Mouse (Mus musculus) MEL (cell line): ENCODE measurements at regions not wholly inside any gene's neighbourhood (a gene's known extent, or its start where the extent isn't known, plus 50 kb on each side); places are given as distances from the start of the nearest gene placed in this dataset.

ENCODE experiments used
- DNase-seq: peaks from one replicate; pipeline ENCODE4 v3.0.0; 2011; ENCODE audit warnings: low read depth, low spot score
- H3K27ac ChIP-seq: 2 replicates; pipeline ENCODE4 v1.5.1; 2012; ENCODE audit warnings: low read depth, mild to moderate bottlenecking, control low read depth, low read length, moderate library complexity; ENCODE audit not compliant: control insufficient read depth
- H3K27me3 ChIP-seq, 2 experiments: fragments of 150-350 bp in 1 of 2; sonication (generic) in 1 of 2; 2 replicates each; pipeline ENCODE4 v1.6.1; 2012; ENCODE audit warnings: low read length in 2 of 2, mild to moderate bottlenecking in 2 of 2, improper control_type of control experiment in 1 of 2, moderate library complexity in 1 of 2; ENCODE audit not compliant: insufficient read depth in 2 of 2, control insufficient read depth in 1 of 2
- H3K36me3 ChIP-seq, 2 experiments: 2 replicates each; pipeline ENCODE4 v1.6.1; 2012 to 2014; ENCODE audit warnings: low read length in 2 of 2, improper control_type of control experiment in 1 of 2, inconsistent platforms in 1 of 2, mild to moderate bottlenecking in 1 of 2; ENCODE audit not compliant: insufficient read depth in 2 of 2, control insufficient read depth in 1 of 2
- H3K4me1 ChIP-seq, 2 experiments: fragments of 150-350 bp in 1 of 2; sonication (generic) in 1 of 2; 2 replicates each; pipeline ENCODE4 v1.6.1; 2012; ENCODE audit warnings: low read length in 2 of 2, improper control_type of control experiment in 1 of 2, mild to moderate bottlenecking in 1 of 2; ENCODE audit not compliant: insufficient read depth in 2 of 2, control insufficient read depth in 1 of 2
- H3K4me3 ChIP-seq, 2 experiments: fragments of 150-350 bp in 1 of 2; sonication (generic) in 1 of 2; 2 replicates each; pipeline ENCODE4 v1.5.1; 2012; ENCODE audit warnings: low read depth in 2 of 2, low read length in 2 of 2, mild to moderate bottlenecking in 2 of 2, moderate library complexity in 2 of 2, control low read depth in 1 of 2, improper control_type of control experiment in 1 of 2; ENCODE audit not compliant: control insufficient read depth in 1 of 2, insufficient read depth in 1 of 2
- H3K79me2 ChIP-seq: 2 replicates; pipeline ENCODE4 v1.6.1; 2012; ENCODE audit warnings: mild to moderate bottlenecking, low read length, moderate library complexity; ENCODE audit not compliant: control insufficient read depth, poor library complexity, insufficient read depth
- H3K9ac ChIP-seq: 2 replicates; pipeline ENCODE4 v1.6.1; 2012; ENCODE audit warnings: low read depth, mild to moderate bottlenecking, control low read depth, low read length, moderate library complexity; ENCODE audit not compliant: control insufficient read depth, poor library complexity, severe bottlenecking
- H3K9me3 ChIP-seq: fragments of 150-350 bp; sonication (generic); replicated peaks from 2 replicates; pipeline ENCODE4 v1.6.1; 2012; ENCODE audit warnings: mild to moderate bottlenecking, low read length, improper control_type of control experiment, moderate library complexity; ENCODE audit not compliant: insufficient read depth
- CHD1 ChIP-seq: IDR thresholded peaks from 2 replicates; pipeline ENCODE4 v1.6.1; 2012; ENCODE audit warnings: low read depth, mild to moderate bottlenecking, inconsistent platforms, low read length, improper control_type of control experiment
- E2F4 ChIP-seq: IDR thresholded peaks from 2 replicates; pipeline ENCODE4 v1.6.1; 2011; ENCODE audit warnings: low read depth, low read length, improper control_type of control experiment, borderline replicate concordance
- ETS1 ChIP-seq: IDR thresholded peaks from 2 replicates; pipeline ENCODE4 v1.6.1; 2012; ENCODE audit warnings: low read depth, mild to moderate bottlenecking, inconsistent platforms, low read length, improper control_type of control experiment, moderate library complexity
- GABPA ChIP-seq: IDR thresholded peaks from 2 replicates; pipeline ENCODE4 v1.6.1; 2012; ENCODE audit warnings: low read depth, mild to moderate bottlenecking, inconsistent platforms, low read length, improper control_type of control experiment, moderate library complexity
- HCFC1 ChIP-seq: IDR thresholded peaks from 2 replicates; pipeline ENCODE4 v1.6.1; 2012; ENCODE audit warnings: low read depth, mild to moderate bottlenecking, inconsistent platforms, low read length, improper control_type of control experiment, moderate library complexity
- JUND ChIP-seq: IDR thresholded peaks from 2 replicates; pipeline ENCODE4 v1.6.1; 2011; ENCODE audit warnings: low read depth, mild to moderate bottlenecking, improper control_type of control experiment, low read length
- KAT2A ChIP-seq: conservative IDR thresholded peaks from 2 replicates; pipeline ENCODE4 v1.6.1; 2012; ENCODE audit warnings: low read depth, low read length, improper control_type of control experiment, inconsistent platforms
- MAX ChIP-seq: IDR thresholded peaks from 2 replicates; pipeline ENCODE4 v1.6.1; 2011; ENCODE audit warnings: low read length, improper control_type of control experiment
- MYB ChIP-seq: IDR thresholded peaks from 2 replicates; pipeline ENCODE4 v1.6.1; 2011; ENCODE audit warnings: mild to moderate bottlenecking, low read depth, low read length, improper control_type of control experiment
- NRF1 ChIP-seq: IDR thresholded peaks from 2 replicates; pipeline ENCODE4 v1.6.1; 2014; ENCODE audit warnings: low read depth, mild to moderate bottlenecking, inconsistent platforms, low read length, improper control_type of control experiment, moderate library complexity; ENCODE audit not compliant: poor library complexity, insufficient read depth, severe bottlenecking
- POLR2AphosphoS5 ChIP-seq: IDR thresholded peaks from 2 replicates; pipeline ENCODE4 v1.6.1; 2012; ENCODE audit warnings: low read depth, borderline replicate concordance, mild to moderate bottlenecking, inconsistent platforms, low read length, moderate library complexity, mixed read lengths
- RAD21 ChIP-seq: IDR thresholded peaks from 2 replicates; pipeline ENCODE4 v1.6.1; 2011; ENCODE audit warnings: mild to moderate bottlenecking, low read depth, low read length, improper control_type of control experiment
- UBTF ChIP-seq: IDR thresholded peaks from 2 replicates; pipeline ENCODE4 v1.6.1; 2012; ENCODE audit warnings: low read depth, mild to moderate bottlenecking, inconsistent platforms, low read length, improper control_type of control experiment, moderate library complexity, borderline replicate concordance; ENCODE audit not compliant: insufficient read depth
- USF2 ChIP-seq, 2 experiments: IDR thresholded peaks; 2 replicates each; pipeline ENCODE4 v1.6.1; 2011 to 2012; ENCODE audit warnings: improper control_type of control experiment in 2 of 2, low read length in 2 of 2, borderline replicate concordance in 1 of 2, inconsistent platforms in 1 of 2, low read depth in 1 of 2, mild to moderate bottlenecking in 1 of 2; ENCODE audit not compliant: insufficient read depth in 1 of 2
- ZKSCAN1 ChIP-seq: IDR thresholded peaks from 2 replicates; pipeline ENCODE4 v1.6.1; 2012; ENCODE audit warnings: low read depth, mild to moderate bottlenecking, inconsistent platforms, low read length, improper control_type of control experiment, moderate library complexity
- ZMIZ1 ChIP-seq: IDR thresholded peaks from 2 replicates; pipeline ENCODE4 v1.6.1; 2012; ENCODE audit warnings: low read depth, mild to moderate bottlenecking, inconsistent platforms, low read length, improper control_type of control experiment, moderate library complexity
- ZNF384 ChIP-seq: IDR thresholded peaks from 2 replicates; pipeline ENCODE4 v1.6.1; 2012; ENCODE audit warnings: low read depth, mild to moderate bottlenecking, inconsistent platforms, low read length, improper control_type of control experiment

- H3K79me2 ChIP-seq = no peaks in the 10 kb centered on the region
- H3K4me1 ChIP-seq = no peaks in the 10 kb centered on the region
- H3K27ac ChIP-seq = no peak overlapping the region
- H3K27me3 ChIP-seq = no peaks in the 10 kb centered on the region
- no peak for DNase-seq
- H3K9me3 ChIP-seq = no peaks in the 10 kb centered on the region
- H3K9ac ChIP-seq = no peak overlapping the region
- H3K36me3 ChIP-seq = no peaks in the 10 kb centered on the region
- H3K4me3 ChIP-seq = no peak overlapping the region
- no peak for TF ChIP-seq JUND
- TF ChIP-seq KAT2A = no peak
- TF ChIP-seq E2F4 = no peak
- no peak for TF ChIP-seq POLR2AphosphoS5
- TF ChIP-seq ZNF384 = no peak
- TF ChIP-seq NRF1 = no peak
- no peak for TF ChIP-seq MAX
- no peak for TF ChIP-seq GABPA
- TF ChIP-seq USF2 (IDR thresholded peaks at IDR 0.05; ENCODE audit: borderline replicate concordance in 1 of 2, insufficient read depth in 1 of 2, low read depth in 1 of 2, low read length in 2 of 2) = no peak
- no peak for TF ChIP-seq CHD1
- TF ChIP-seq MYB = no peak
- no peak for TF ChIP-seq ETS1
- no peak for TF ChIP-seq RAD21
- TF ChIP-seq ZKSCAN1 = no peak
- no peak for TF ChIP-seq HCFC1
- TF ChIP-seq UBTF = no peak
- no peak for TF ChIP-seq ZMIZ1
Measured at GRCm38 (mm10) chr3:45246601-45247000, 131.6 kb upstream of the Pcdh10 start.

- no peak for TF ChIP-seq CHD1
- H3K4me1 ChIP-seq = no peaks in the 10 kb centered on the region
- no peak overlapping the region for H3K27ac ChIP-seq
- H3K79me2 ChIP-seq = no peaks in the 10 kb centered on the region
- H3K4me3 ChIP-seq = no peak overlapping the region
- DNase-seq = no peak
- H3K9me3 ChIP-seq = no peaks in the 10 kb centered on the region
- no peak overlapping the region for H3K9ac ChIP-seq
- no peaks in the 10 kb centered on the region for H3K27me3 ChIP-seq
- no peaks in the 10 kb centered on the region for H3K36me3 ChIP-seq
Measured at GRCm38 (mm10) chr3:45276783-45277182, 101.4 kb upstream of the Pcdh10 start.
